Mouse (Mus musculus) brown adipose tissue, adult 24 weeks (tissue): Measurements from ENCODE around the gene Nck2. TPM values are rescaled to one million over a fixed set of nuclear protein-coding genes. Genes with fewer than 3 reads are reported as not detected.

ENCODE experiments used
- H3K27ac ChIP-seq: fragments of 200-500 bp; replicated peaks from 2 replicates; pipeline ENCODE4 v1.5.1; 2012; ENCODE audit warnings: low read depth, mild to moderate bottlenecking, low read length
- H3K4me1 ChIP-seq: fragments of 200-500 bp; 2 replicates; pipeline ENCODE4 v1.6.1; 2012; ENCODE audit warnings: low read length, mixed read lengths; ENCODE audit not compliant: control insufficient read depth, insufficient read depth, insufficient read length
- H3K4me3 ChIP-seq: fragments of 200-500 bp; 2 replicates; pipeline ENCODE4 v1.5.1; 2012; ENCODE audit warnings: low read depth, mild to moderate bottlenecking, low read length, moderate library complexity; ENCODE audit not compliant: insufficient read depth
- polyA plus RNA-seq: library from polyadenylated mRNA; stranded (reverse); fragments of >200 nt; gene quantifications from 2 replicates; pipeline ENCODE4 v1.2.4, GENCODE M21; 2012; ENCODE audit not compliant: missing spikeins, insufficient read depth, insufficient read length

The Nck2 gene
- polyA plus RNA-seq, 1 experiment, result 4.7 TPM

DNA sequence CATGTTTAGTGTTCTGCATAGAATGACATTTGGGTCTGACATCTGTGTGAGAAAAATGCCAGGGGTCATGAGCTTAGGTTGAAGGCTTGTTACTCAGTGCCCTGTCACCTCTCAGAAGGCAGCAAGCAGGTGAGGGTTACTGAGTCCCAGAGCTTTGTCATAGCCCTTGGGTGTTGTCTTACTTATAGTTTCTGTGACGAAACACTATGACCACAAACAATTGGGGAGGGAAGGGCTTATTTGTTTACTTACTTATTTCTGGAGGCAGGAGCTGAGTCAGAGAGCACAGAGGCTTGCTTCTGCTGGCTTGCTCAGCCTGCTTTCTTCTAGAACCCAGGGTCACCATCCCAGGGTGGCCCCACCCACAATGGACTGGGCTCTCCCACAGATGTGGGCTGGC lies 6.4 kb downstream of the Nck2 start:
- Histone ChIP-seq H3K27ac (no peak overlapping the region), H3K4me3 (no peak overlapping the region), H3K4me1 (peaks cover 13% of the 10 kb centered on the region)

DNA sequence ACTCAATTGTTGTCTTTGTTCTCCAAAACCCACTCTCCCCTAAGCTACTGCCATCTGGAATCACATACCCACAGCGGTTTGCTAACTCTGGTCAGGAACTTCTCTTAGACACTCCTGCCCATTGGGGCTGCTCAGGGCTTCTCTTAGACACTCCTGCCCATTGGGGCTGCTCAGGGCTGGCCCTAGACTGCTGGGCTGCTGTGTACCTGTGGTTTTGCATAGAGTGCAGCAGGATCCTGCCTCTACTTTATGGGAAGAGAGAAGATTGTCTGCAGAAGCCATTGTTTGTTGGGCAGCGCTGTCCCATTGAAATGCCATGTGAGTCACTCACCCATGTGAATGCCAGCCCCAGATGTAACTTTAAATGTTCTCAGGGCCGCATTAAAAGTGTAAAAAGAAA lies 9.3 kb downstream of the Nck2 start:
- Histone ChIP-seq H3K4me1 (peaks cover 21% of the 10 kb centered on the region), H3K27ac (no peak overlapping the region), H3K4me3 (no peak overlapping the region)

DNA sequence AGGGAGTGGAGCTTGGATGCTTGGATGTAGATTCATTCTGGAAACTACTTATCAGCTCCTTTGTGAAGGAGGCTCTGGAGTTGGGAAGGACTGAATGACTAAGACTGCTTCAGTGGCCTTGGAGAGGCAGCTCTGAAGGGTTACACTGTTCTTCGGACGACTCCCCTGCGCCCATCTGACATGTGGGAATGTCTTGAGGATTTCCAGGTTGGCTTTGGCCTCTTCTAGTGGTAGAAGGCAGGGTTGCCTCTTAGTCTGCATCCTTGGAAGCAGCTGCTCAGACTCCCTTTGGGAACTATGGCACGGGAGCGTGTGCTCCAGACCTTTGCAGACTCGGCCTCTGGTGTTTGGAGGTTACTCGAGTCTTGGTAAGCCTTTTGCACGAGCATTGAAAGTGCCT lies 10.4 kb downstream of the Nck2 start:
- no peak overlapping the region for H3K4me3 ChIP-seq
- H3K27ac ChIP-seq, result no peak overlapping the region
- peaks cover 15% of the 10 kb centered on the region for H3K4me1 ChIP-seq

DNA sequence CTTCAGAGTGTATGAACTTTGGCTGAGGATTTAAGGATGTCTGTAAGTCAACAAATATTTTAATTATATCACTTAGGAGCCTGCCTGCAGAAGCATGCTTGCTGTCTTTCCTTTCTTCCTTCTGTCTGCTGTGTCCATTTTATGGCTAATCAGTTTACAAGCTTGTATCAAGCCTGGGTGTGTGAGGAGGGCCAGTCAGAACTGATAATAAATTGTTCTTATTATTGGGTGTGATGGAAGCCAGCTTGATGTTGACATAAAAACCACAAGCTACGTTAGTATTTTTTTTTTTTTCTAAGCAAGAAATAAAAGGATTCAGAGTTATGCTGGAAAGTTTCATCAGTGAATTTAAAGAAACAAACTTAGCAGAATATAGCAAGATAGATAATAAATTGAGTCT lies 10.8 kb downstream of the Nck2 start:
- peaks cover 15% of the 10 kb centered on the region for H3K4me1 ChIP-seq
- no peak overlapping the region for H3K4me3 ChIP-seq
- no peak overlapping the region for H3K27ac ChIP-seq

DNA sequence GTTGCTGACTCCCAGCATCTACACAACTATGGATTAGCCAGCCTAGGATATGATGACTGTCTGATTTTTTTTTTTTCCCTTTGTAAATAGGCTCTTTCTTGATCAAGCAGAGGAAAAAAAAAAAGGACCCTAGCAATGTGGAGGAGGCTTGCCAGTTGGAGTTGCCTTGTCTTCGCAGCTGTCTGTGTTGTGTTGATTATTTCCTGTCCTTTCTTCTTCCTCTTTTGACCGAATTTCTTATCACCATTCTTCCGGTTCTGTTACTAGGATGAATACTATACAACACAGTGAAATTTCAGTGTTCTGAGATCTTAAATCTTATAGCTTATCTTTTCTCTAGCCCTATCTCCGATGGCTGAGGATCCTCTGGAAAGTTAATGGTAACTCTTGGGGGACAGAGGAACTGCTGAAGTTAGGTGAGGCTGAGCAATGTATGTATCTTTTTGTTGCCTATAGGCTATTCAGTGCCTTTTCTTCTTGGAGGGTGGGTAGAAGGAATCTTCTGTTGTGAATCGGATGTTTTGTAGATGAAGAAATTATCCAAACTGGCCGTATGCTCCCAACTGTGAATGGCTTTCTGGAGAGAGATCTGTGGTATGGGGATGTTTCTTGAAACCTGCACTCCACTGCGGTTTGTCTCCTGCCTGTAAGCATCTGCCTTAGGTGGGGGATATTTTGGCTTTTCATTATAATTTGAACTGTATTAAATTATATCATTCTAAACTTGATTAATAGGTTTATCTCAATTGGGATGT lies 12.8 kb downstream of the Nck2 start:
- Histone ChIP-seq H3K4me3 (no peak overlapping the region), H3K4me1 (peaks cover 15% of the 10 kb centered on the region), H3K27ac (no peak overlapping the region)

DNA sequence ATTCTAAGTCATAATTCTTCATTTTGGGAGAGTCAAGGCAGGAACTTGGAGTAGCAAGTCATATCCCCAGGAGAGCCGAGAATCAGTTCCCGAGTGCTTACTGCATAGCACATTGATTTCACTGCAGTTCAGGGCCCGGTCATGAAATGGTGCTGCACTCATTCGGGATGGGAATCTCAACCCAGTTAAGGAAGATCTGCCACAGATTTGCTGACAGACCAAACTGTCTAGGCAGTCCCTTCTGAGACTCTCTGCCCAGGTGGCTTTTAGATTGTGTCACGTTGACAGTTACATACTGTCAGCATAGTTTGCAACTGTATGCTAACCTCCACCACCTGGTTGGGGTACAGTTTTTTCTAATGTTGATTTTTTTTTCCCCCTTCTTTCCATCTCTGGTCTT lies 16.1 kb downstream of the Nck2 start:
- Histone ChIP-seq H3K4me3 (no peak overlapping the region), H3K4me1 (peaks cover 22% of the 10 kb centered on the region), H3K27ac (no peak overlapping the region)

DNA sequence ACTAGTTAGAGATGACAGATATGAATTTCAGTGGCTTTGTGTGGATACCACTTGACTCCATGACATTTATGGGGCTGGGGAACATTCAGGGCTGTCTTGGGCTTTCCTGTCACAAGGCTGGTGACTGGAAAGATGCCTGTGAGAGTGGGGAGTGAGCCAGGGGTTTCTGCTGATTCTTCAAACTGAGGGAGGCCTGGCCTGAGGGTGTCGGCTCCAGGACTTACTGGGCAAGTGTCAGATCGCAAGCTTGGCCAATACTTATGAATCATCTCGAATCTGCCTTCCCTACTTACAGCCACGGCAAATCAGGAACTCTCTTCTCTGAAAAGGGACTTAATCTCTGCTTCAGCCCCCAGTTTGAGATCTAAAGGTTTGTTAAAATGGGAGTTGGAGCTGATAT lies 18.3 kb downstream of the Nck2 start:
- Histone ChIP-seq H3K4me1 (peaks cover 27% of the 10 kb centered on the region), H3K27ac (no peak overlapping the region), H3K4me3 (no peak overlapping the region)

DNA sequence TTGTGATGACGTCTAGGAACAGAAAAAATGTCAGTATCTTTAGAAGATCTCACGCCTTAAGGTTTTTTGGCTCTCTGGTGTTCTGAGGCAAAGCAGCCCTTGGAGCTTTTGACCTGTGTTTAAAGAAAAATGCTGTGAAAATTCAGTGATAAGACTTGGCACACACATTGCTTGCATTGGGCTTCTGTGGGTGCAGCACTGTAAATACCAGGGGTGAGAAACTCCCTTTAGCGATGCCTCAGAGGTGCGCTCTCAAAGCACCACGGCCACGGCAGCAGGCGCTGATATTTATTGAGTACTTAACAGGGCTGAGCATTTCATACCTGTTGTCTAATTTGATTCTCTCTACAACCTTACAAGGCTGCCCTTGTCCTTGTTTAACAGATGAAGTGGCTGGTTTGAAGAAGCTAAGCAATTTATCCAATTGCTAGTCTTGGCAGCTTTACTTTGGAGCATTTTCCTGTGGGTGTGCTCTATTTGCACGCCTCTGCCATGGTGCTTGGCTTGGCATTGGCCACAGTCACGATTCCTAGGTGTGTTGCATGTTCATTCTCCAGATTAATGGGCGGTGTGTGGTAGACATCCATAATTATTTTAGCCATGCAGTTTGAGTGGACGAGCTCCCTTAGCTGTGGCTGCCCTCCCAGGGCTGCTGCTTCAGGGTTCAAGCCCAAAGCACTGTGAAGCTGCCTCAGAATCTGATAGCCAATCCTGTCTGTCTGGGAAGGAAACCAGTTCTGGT lies 19.7 kb downstream of the Nck2 start:
- Histone ChIP-seq H3K27ac (no peak overlapping the region), H3K4me3 (no peak overlapping the region), H3K4me1 (peaks cover 31% of the 10 kb centered on the region)

DNA sequence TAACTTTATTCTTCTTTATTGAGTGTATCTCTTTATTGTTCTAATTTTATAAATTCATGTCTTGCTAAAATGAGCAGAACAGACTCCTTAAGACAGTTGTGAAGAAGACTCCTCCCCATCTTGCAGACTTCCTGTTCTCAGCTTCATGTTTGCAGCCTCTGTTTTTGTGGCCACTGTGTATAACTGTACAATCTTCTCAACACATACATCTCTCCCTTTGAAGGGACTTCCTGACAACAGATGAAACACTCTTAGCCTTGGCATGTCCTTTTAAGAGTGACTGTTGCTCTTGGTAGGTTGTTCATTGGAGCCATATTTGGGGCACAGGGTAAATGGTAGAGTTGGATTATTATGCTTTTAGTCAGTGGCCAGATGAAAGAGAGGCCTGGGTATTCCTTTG lies 20.6 kb downstream of the Nck2 start:
- no peak overlapping the region for H3K4me3 ChIP-seq
- H3K4me1 ChIP-seq, result peaks cover 31% of the 10 kb centered on the region
- no peak overlapping the region for H3K27ac ChIP-seq

DNA sequence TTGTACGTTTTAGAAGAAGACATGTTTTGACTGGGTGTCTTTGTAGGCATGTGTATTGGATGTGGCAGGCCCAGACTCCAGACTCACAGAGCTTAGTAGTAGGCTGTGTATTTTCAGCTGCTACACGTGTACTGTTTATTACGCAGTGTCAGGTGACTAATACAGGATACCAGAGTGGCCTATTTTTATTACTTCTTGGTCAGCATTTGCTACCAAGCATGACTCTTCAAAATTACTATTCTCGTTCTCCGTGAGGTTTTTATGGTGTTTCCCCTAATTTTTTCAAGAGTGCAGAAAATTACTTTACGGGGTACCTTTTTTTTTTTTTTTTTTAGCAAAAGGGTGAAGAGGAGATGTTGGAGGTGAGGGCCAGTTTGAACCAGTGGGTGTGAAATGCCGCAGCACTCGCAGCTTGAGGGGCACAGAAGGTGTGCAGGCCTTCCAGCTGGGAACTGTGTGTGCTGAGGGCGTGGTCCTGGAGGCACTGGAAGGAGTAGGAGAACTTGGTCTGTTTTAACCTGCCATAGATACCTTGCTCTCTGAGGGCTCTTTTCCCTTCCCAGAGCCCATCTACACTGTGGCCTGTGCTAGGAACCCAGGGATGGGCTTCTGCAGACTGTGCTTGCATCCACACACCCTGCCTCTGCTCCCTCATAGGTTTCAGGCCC lies 21.7 kb downstream of the Nck2 start:
- no peak overlapping the region for H3K27ac ChIP-seq
- H3K4me1 ChIP-seq, result peaks cover 35% of the 10 kb centered on the region
- no peak overlapping the region for H3K4me3 ChIP-seq

DNA sequence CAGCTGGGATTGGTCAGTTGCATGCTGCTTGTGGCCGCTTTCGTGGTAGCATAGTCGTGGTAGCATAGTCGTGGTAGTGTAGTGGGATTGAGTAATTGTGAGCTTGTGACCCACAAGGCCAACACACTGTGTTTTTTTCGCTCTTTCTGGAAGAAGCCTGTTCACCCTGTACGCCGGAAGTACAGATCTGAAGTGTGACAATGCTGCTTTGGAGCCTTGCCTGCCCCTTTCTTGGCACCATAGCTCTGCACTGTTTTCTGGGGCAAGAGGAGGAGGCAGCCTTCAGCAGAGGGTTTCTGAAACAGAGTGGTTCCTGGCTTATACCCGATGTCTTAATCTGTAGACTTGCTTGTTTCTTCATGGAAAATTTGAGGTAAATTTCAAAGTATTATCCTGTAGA lies 23.3 kb downstream of the Nck2 start:
- no peak overlapping the region for H3K27ac ChIP-seq
- no peak overlapping the region for H3K4me3 ChIP-seq
- H3K4me1 ChIP-seq, result peaks cover 49% of the 10 kb centered on the region

DNA sequence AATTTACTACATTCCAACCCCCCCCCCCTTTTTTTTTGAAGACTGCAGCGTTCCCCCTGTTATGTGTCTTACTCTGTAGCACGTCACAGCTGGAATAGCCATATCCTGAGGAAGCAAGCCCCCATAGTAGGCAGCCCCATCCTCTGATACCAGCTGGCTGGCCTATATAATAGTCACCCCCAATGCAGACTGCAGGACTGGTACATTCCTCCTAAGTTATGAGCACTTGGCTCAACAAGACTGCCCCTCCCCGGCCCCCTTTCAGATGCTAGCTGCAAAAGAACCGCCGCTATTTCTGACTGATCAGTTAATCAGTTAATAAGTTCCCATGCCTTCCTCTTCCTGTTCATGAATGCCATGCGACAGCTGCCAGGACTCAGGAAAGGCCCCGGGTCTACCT lies 23.8 kb downstream of the Nck2 start:
- Histone ChIP-seq H3K4me3 (no peak overlapping the region), H3K27ac (no peak overlapping the region), H3K4me1 (peaks cover 48% of the 10 kb centered on the region)

DNA sequence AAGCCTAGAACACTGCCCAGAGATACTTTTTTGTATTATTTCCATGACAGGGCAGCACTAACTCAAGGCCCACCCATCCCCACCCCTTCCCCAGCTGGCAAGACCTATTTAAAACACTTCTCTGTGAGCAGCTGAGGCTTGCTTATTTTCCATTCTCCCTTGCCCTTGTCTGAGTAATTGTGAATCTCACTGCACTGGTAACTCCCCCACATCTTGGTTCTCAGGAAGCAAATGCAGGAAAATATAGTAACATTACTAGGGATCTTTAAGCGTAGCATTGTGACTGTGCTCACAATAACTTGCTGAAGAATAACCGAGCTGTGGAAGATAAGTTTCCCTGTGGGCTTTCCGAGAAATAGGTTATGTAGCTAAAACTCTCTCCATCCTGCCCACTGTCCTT lies 24.6 kb downstream of the Nck2 start:
- Histone ChIP-seq H3K4me3 (no peak overlapping the region), H3K4me1 (peaks cover 49% of the 10 kb centered on the region), H3K27ac (no peak overlapping the region)

DNA sequence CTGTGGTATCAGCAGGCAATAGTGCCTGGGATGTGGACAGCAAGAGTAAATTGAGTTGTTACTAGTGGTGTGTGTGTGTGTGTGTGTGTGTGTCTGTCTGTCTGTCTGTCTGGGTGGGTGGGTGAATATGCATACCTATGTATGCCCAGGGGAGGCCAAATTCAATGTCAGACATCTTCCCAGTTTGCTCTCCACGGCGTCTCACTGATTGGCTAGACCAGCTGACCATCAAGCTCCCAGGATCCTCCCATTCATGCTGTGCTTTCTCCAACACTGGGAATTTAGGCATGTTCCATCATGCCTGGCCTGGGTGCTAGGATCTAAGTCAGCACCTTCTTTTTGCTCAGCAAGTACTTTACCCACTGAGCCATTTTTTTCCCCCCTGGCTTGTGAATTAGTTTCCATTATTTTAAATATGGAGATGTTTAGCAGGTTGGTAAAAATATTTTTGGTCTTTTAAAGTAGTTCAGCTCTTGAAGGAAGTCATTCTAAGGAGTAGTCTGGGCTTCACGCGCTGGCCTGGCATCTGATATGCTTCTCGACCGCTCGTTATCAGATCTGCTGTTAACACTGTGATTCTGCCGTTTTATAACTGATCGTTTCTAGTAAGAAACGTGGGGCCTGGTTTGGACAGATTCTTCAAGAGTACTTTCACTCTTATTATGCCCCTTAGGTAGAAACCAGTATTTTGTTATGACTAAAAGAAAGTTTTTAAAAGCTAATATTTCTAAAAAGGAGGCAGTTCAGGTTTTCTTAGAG lies 26.2 kb downstream of the Nck2 start:
- H3K27ac ChIP-seq, result no peak overlapping the region
- no peak overlapping the region for H3K4me3 ChIP-seq
- H3K4me1 ChIP-seq, result peaks cover 59% of the 10 kb centered on the region
